Mouse (Mus musculus) ES-E14 (cell line): Measurements from ENCODE around the gene Ppp2ca. TPM values are rescaled to one million over a fixed set of nuclear protein-coding genes. Genes with fewer than 3 reads are reported as not detected.

ENCODE experiments used
- DNase-seq: peaks from one replicate; pipeline ENCODE4 v3.0.0-alpha.2; 2013; ENCODE audit warnings: low read depth, low spot score
- H3K27ac ChIP-seq: 2 replicates; pipeline ENCODE4 v1.5.1; 2012; ENCODE audit warnings: low read depth, mild to moderate bottlenecking, low read length, moderate library complexity, mixed read lengths; ENCODE audit not compliant: poor library complexity, insufficient read depth, severe bottlenecking
- H3K36me3 ChIP-seq: 2 replicates; pipeline ENCODE4 v1.6.1; 2012; ENCODE audit warnings: mild to moderate bottlenecking, low read length, moderate library complexity, mixed read lengths; ENCODE audit not compliant: control insufficient read depth, poor library complexity, insufficient read depth, severe bottlenecking
- H3K4me1 ChIP-seq, 2 experiments: fragments of 150-350 bp in 1 of 2; sonication (generic) in 1 of 2; 2 replicates each; pipeline ENCODE4 v1.6.1; 2012; ENCODE audit warnings: low read length in 2 of 2, mild to moderate bottlenecking in 1 of 2, mixed read lengths in 1 of 2; ENCODE audit not compliant: control insufficient read depth in 2 of 2, insufficient read depth in 2 of 2, poor library complexity in 1 of 2
- H3K4me3 ChIP-seq, 2 experiments: fragments of 150-350 bp in 1 of 2; sonication (generic) in 1 of 2; 2 replicates each; pipeline ENCODE4 v1.5.1; 2012; ENCODE audit warnings: low read length in 2 of 2, low read depth in 1 of 2, mild to moderate bottlenecking in 1 of 2, mixed read lengths in 1 of 2; ENCODE audit not compliant: insufficient read depth in 1 of 2, poor library complexity in 1 of 2, severe bottlenecking in 1 of 2
- H3K9ac ChIP-seq: 2 replicates; pipeline ENCODE4 v1.6.1; 2012; ENCODE audit warnings: low read depth, mild to moderate bottlenecking, low read length, mixed read lengths; ENCODE audit not compliant: poor library complexity, insufficient read depth, severe bottlenecking
- H3K9me3 ChIP-seq: fragments of 150-350 bp; sonication (generic); 2 replicates; pipeline ENCODE4 v1.6.1; 2012; ENCODE audit warnings: low read depth, mild to moderate bottlenecking, low read length; ENCODE audit not compliant: control insufficient read depth, insufficient read depth
- CHD2 ChIP-seq: IDR thresholded peaks from 2 replicates; pipeline ENCODE4 v1.6.1; 2014; ENCODE audit warnings: mild to moderate bottlenecking, low read depth, low read length, inconsistent platforms
- HCFC1 ChIP-seq: IDR thresholded peaks from 2 replicates; pipeline ENCODE4 v1.6.1; 2012; ENCODE audit warnings: low read length, inconsistent platforms, borderline replicate concordance; ENCODE audit not compliant: insufficient read depth
- MAFK ChIP-seq: IDR thresholded peaks from 2 replicates; pipeline ENCODE4 v1.6.1; 2014; ENCODE audit warnings: mild to moderate bottlenecking, low read depth, low read length, inconsistent platforms; ENCODE audit not compliant: insufficient read depth
- ZC3H11A ChIP-seq: IDR thresholded peaks from 2 replicates; pipeline ENCODE4 v1.6.1; 2012; ENCODE audit warnings: low read depth, mild to moderate bottlenecking, inconsistent platforms, low read length, borderline replicate concordance
- ZNF384 ChIP-seq: IDR thresholded peaks from 2 replicates; pipeline ENCODE4 v1.6.1; 2012; ENCODE audit warnings: low read depth, low read length, inconsistent platforms
- in situ Hi-C, 2 experiments: fragments of 600-800 bp; cut with MboI; formaldehyde crosslinking; loops; one replicate each; pipeline ENCODE4 v1.15.1; 2025; ENCODE audit warnings: low sequenced_read_pairs in 2 of 2, inconsistent platforms in 1 of 2; ENCODE audit not compliant: unreplicated experiment in 2 of 2
- total RNA-seq: library from RNA; depleted of rRNA; stranded (reverse); fragments of 300-350 nt; gene quantifications from 2 replicates; pipeline ENCODE4 v1.2.3, GENCODE M21; 2012

Ppp2ca gene
- total RNA-seq, 1 experiment: 70.4 TPM

DNA sequence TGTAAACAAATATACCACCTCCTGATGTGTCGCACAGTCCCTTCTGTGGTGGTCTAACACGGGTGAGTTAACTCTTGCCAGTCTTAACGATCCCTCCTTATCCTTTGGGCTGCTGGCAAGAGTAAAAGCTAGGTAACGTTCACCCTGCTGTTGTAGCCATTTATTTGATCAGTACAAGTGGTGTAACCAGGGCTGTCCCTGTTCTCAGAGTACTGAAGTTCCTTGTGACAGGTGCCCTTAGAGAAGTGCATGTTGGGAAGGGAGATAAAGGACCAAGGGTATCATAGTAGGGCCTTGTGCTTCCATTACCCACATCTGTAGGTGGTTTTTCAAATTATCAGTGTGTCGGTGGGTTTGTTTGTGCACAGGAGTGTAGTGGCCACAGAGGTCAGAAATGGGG is 29.3 kb downstream of the Ppp2ca start:
- in situ Hi-C loops: no loop called here
- H3K27ac ChIP-seq: no peak overlapping the region
- DNase-seq: no peak
- TF ChIP-seq HCFC1 (no peak), ZC3H11A (no peak), MAFK (no peak), ZNF384 (no peak), CHD2 (no peak)
- no peak overlapping the region for H3K9ac ChIP-seq
- H3K4me3 ChIP-seq: no peak overlapping the region
- 0 out of 4 replicates have a peak, but pooled peaks cover 0 to 2% of the 10 kb centered on the region in 2 experiments for H3K4me1 ChIP-seq
- H3K36me3 ChIP-seq: peaks cover 15% of the 10 kb centered on the region
- H3K9me3 ChIP-seq: no peaks in the 10 kb centered on the region

DNA sequence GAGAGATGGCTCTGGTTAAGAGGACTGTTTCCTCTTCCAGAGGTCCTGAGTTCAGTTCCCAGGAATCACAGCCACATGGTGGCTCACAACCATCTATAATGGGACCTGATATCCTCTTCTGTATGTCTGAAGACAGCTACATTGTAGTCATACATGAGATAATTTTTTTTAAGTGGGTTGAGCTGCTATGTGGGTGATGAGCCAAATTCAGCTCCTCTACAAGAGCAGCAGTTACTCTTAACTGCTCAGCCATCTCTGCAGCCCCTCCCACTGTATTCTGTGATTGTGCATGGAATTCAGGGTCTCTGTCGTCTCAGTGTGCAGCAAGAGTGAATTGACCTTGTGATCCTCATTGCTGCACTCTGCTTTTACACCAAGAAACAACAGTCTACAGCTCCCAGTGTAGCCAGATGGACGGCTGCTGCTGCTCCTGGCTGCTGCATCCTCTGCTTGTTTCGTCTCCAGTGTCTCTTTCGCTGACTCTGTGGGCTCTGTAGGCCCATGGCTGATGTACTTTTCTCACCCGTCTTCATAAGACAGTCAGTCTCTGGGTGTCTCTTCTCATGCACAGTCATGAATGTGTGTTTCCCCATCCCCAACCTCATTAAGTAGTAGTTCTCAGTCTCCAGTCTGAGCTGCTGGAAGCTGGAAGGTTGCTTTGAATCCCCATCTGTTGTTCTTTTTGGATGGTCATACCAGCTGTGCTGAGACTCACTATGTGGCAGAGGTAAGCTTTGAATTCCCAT is 30.0 kb downstream of the Ppp2ca start:
- TF ChIP-seq MAFK (no peak), HCFC1 (no peak)
- in situ Hi-C loops: no loop called here
- DNase-seq: no peak
- Histone ChIP-seq H3K27ac (no peak overlapping the region), H3K36me3 (peaks cover 14% of the 10 kb centered on the region), H3K9me3 (no peaks in the 10 kb centered on the region), H3K4me1 (0 out of 4 replicates have a peak, but pooled peaks cover 0 to 2% of the 10 kb centered on the region in 2 experiments), H3K4me3 (no peak overlapping the region), H3K9ac (no peak overlapping the region)

DNA sequence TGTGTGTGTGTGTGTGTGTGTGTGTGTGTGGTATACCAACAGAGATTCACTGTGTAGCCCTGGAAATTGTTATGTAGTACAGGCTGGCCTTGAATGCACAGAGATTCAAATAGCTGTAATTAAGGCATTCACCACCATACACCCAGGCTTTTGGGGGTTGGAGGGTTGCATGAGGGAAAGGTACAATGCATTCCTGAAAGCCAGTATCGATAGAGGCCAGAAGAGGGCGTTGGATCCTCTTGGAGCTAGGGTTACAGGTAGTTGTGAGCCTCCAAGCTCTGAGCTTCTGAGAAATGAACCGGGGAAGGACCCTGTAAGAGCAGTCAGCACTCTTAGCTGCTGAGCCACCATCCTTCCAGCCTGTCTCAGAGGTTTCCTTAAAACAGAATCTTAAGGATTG is 30.7 kb downstream of the Ppp2ca start:
- Histone ChIP-seq H3K9me3 (no peaks in the 10 kb centered on the region), H3K27ac (no peak overlapping the region), H3K4me1 (0 out of 4 replicates have a peak, but pooled peaks cover 0 to 2% of the 10 kb centered on the region in 2 experiments), H3K9ac (no peak overlapping the region), H3K4me3 (no peak overlapping the region), H3K36me3 (peaks cover 10% of the 10 kb centered on the region)
- peak; percentile 36 for DNase-seq
- TF ChIP-seq CHD2 (no peak), MAFK (no peak), HCFC1 (no peak), ZC3H11A (no peak), ZNF384 (no peak)
- in situ Hi-C loops: no loop called here

- TF ChIP-seq ZC3H11A: no peak
- no peak for TF ChIP-seq HCFC1
- no peak for TF ChIP-seq CHD2
- TF ChIP-seq MAFK: no peak
- Histone ChIP-seq H3K4me3 (no peak overlapping the region), H3K36me3 (peaks cover 5% of the 10 kb centered on the region; the same call in 1 of the 2 replicates), H3K4me1 (0 out of 4 replicates have a peak, but pooled peaks cover 0 to 2% of the 10 kb centered on the region in 2 experiments), H3K9ac (no peak overlapping the region), H3K9me3 (no peaks in the 10 kb centered on the region), H3K27ac (no peak overlapping the region)
- in situ Hi-C loops: loop anchor here in 1 of 2 experiments (10.0 kb wide), 1 partner anchor 215 kb away; no protein-coding TSS in a partner anchor
- DNase-seq: no peak
Measured at GRCm38 (mm10) chr11:52129621-52130450, 31.4 kb downstream of the Ppp2ca start.
